Mouse (Mus musculus): ENCODE measurements around the gene Rbm24. TPM values are rescaled to one million over a fixed set of nuclear protein-coding genes. Genes with fewer than 3 reads are reported as not detected.

The Rbm24 gene
- polyA plus RNA-seq, 1 experiment, result 52.4 TPM

DNA sequence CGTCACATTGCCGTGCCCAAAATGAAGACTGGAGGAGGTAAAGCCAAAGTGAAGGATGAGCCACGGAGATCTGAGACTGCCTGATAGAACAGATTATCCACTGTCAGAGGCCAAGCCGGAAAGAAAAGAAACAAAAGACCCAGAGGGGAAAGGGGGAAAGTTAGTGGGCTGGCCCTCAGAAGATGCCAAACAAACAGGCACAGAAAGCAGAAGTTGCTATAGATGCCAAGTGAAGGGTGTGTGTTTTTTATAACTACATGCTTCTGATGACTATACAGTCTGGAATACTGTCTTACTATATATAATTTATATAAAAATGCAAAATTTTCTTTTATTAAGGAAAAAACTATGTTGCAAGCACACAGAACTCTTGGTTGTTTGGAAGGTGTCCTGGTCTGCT, 31.7 kb downstream of the Rbm24 start:
- H3K27ac ChIP-seq (ENCODE audit: control insufficient read depth, insufficient read depth, low read length), result no peak overlapping the region
- no peaks in the 10 kb centered on the region for H3K36me3 ChIP-seq (ENCODE audit: control insufficient read depth, insufficient read depth, low read length)
- H3K4me3 ChIP-seq (ENCODE audit: control insufficient read depth, insufficient read depth, low read length), result no peak overlapping the region
- no peak for DNase-seq
- no peak for TF ChIP-seq POLR2A (IDR thresholded peaks at IDR 0.05; ENCODE audit: control insufficient read depth, extremely low read depth, insufficient read depth, low read length, poor library complexity)
- TF ChIP-seq CTCF (IDR thresholded peaks at IDR 0.05; ENCODE audit: borderline replicate concordance, control insufficient read depth, extremely low read depth, insufficient read depth, low read length, poor library complexity), result no peak
- no peaks in the 10 kb centered on the region for H3K27me3 ChIP-seq (ENCODE audit: control insufficient read depth, insufficient read depth, low read length)
- H3K4me1 ChIP-seq (replicated peaks; ENCODE audit: control insufficient read depth, insufficient read depth, low read length), result no peaks in the 10 kb centered on the region; the same call in 1 of the 2 replicates
- 41% methylated on average over 4 of the region's 4 CpGs for WGBS

DNA sequence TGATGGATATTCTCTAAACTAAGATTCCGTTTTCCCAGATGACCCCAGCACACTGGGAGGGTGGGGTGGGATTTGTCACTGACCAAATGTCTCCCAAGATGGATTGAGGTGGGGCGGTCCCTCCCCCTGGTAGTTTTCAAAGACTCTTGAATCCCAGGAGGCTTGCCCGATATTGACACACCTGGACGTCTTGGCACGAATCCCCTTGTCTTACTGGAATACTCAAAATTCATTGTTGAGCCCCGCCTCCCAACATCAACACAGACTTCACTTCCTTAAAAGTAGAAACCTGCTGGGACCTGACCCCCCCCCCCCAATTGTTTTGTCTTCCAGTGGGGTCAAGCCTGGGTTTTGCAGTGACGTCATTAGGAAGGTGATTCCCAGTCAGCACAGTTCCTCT, 32.4 kb downstream of the Rbm24 start:
- Histone ChIP-seq H3K4me3 (ENCODE audit: control insufficient read depth, insufficient read depth, low read length) (no peak overlapping the region), H3K4me1 (replicated peaks; ENCODE audit: control insufficient read depth, insufficient read depth, low read length) (no peaks in the 10 kb centered on the region; the same call in 1 of the 2 replicates), H3K27ac (ENCODE audit: control insufficient read depth, insufficient read depth, low read length) (no peak overlapping the region), H3K27me3 (ENCODE audit: control insufficient read depth, insufficient read depth, low read length) (no peaks in the 10 kb centered on the region), H3K36me3 (ENCODE audit: control insufficient read depth, insufficient read depth, low read length) (no peaks in the 10 kb centered on the region)
- 80% methylated on average over 7 of the region's 7 CpGs for whole genome bisulfite sequencing
- no peak for DNase-seq
- no peak for TF ChIP-seq POLR2A (IDR thresholded peaks at IDR 0.05; ENCODE audit: control insufficient read depth, extremely low read depth, insufficient read depth, low read length, poor library complexity)
- no peak for TF ChIP-seq CTCF (IDR thresholded peaks at IDR 0.05; ENCODE audit: borderline replicate concordance, control insufficient read depth, extremely low read depth, insufficient read depth, low read length, poor library complexity)

DNA sequence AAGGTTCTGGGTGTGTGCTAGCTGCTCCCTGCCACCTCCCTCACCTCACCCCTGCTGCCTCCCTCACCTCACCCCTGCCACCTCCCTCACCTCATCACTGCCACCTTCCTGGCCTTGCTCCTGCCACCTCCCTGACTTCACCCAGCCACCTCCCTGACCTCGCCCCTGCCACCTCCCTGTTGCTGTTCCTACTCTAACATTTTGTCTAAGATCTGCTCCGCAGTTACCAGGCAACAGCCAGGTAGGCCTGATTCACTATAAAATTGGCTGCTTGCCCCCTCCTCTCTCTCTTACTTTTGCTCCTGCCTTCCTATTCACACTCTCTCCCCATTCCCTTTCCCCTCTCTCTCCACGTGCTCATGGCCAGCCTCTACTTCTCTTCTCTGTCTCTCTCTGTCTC, 33.3 kb downstream of the Rbm24 start:
- Histone ChIP-seq H3K4me1 (replicated peaks; ENCODE audit: control insufficient read depth, insufficient read depth, low read length) (no peaks in the 10 kb centered on the region; the same call in 1 of the 2 replicates), H3K4me3 (ENCODE audit: control insufficient read depth, insufficient read depth, low read length) (no peak overlapping the region), H3K36me3 (ENCODE audit: control insufficient read depth, insufficient read depth, low read length) (no peaks in the 10 kb centered on the region), H3K27ac (ENCODE audit: control insufficient read depth, insufficient read depth, low read length) (no peak overlapping the region), H3K27me3 (ENCODE audit: control insufficient read depth, insufficient read depth, low read length) (no peaks in the 10 kb centered on the region)
- DNase-seq, result no peak
- WGBS, result 84% methylated on average over 3 of the region's 3 CpGs
- no peak for TF ChIP-seq CTCF (IDR thresholded peaks at IDR 0.05; ENCODE audit: borderline replicate concordance, control insufficient read depth, extremely low read depth, insufficient read depth, low read length, poor library complexity)
- no peak for TF ChIP-seq POLR2A (IDR thresholded peaks at IDR 0.05; ENCODE audit: control insufficient read depth, extremely low read depth, insufficient read depth, low read length, poor library complexity)

DNA sequence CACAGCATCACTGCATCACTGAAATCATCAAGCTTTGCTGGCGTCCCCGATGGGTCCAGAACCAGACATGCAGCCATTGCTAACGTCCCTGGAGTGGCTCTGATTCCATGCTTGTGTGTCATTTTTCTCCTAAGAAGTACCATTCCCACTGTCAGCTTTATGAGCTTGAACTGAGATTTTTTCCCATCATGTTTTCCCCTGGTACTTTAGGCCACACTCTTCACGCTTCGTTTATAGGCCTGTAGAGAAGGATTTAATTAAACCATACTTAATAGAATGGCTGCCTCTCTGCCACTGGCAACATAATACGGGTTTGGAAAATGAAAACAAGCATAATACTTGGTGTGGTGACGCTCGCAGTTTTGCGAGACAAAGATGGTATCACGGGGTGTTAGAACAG, 41.3 kb downstream of the Rbm24 start:
- whole genome bisulfite sequencing, result 95% methylated on average over 10 of the region's 10 CpGs
- Histone ChIP-seq H3K27me3 (ENCODE audit: control insufficient read depth, insufficient read depth, low read length) (no peaks in the 10 kb centered on the region), H3K27ac (ENCODE audit: control insufficient read depth, insufficient read depth, low read length) (no peak overlapping the region), H3K4me3 (ENCODE audit: control insufficient read depth, insufficient read depth, low read length) (no peak overlapping the region), H3K36me3 (ENCODE audit: control insufficient read depth, insufficient read depth, low read length) (no peaks in the 10 kb centered on the region), H3K4me1 (replicated peaks; ENCODE audit: control insufficient read depth, insufficient read depth, low read length) (no peaks in the 10 kb centered on the region; the same call in 1 of the 2 replicates)
- DNase-seq, result no peak
- TF ChIP-seq POLR2A (IDR thresholded peaks at IDR 0.05; ENCODE audit: control insufficient read depth, extremely low read depth, insufficient read depth, low read length, poor library complexity) (no peak), CTCF (IDR thresholded peaks at IDR 0.05; ENCODE audit: borderline replicate concordance, control insufficient read depth, extremely low read depth, insufficient read depth, low read length, poor library complexity) (no peak)

DNA sequence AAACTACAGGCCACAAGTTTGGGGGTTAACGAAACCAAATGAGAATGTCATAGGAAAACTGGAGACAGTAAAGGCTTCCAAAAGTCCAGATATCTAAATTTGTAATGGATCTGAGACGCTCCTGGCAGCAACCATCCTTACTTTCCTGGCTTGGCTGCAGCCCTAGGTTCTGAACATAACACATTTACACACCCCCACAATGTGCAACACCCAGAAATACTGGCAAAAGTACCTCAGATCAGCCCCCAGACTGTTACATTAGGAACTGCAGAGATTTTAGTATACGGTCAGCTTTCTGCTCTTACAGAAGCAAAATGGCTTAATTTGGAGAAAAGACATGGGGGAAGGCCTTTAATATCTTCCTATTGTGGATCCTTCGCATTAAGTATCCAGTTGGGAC, 44.0 kb downstream of the Rbm24 start:
- TF ChIP-seq POLR2A (IDR thresholded peaks at IDR 0.05; ENCODE audit: control insufficient read depth, extremely low read depth, insufficient read depth, low read length, poor library complexity) (no peak), CTCF (IDR thresholded peaks at IDR 0.05; ENCODE audit: borderline replicate concordance, control insufficient read depth, extremely low read depth, insufficient read depth, low read length, poor library complexity) (no peak)
- Histone ChIP-seq H3K36me3 (ENCODE audit: control insufficient read depth, insufficient read depth, low read length) (no peaks in the 10 kb centered on the region), H3K4me1 (replicated peaks; ENCODE audit: control insufficient read depth, insufficient read depth, low read length) (no peaks in the 10 kb centered on the region), H3K4me3 (ENCODE audit: control insufficient read depth, insufficient read depth, low read length) (no peak overlapping the region), H3K27ac (ENCODE audit: control insufficient read depth, insufficient read depth, low read length) (no peak overlapping the region), H3K27me3 (ENCODE audit: control insufficient read depth, insufficient read depth, low read length) (no peaks in the 10 kb centered on the region)
- 94% methylated on average over 4 of the region's 4 CpGs for WGBS
- DNase-seq, result no peak

DNA sequence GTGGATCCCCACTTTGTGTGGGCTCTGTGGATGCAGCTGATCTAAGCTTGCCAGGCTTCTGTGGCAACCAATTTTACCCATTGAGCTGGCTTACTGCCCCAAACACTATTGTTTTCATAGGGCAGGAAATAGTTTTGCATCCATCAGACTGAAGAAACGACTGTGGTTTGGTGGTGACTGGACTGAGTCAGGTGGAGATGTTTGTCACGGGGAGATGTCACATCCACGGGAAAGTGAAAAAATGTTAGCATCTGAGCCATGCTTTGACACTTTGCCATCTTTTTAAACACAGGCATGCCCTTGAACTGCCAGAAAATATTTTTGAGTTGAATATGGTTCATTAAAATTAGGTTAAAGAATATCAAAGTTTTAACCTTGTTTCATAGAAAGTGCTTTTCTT, 45.5 kb downstream of the Rbm24 start:
- Histone ChIP-seq H3K4me3 (ENCODE audit: control insufficient read depth, insufficient read depth, low read length) (no peak overlapping the region), H3K36me3 (ENCODE audit: control insufficient read depth, insufficient read depth, low read length) (no peaks in the 10 kb centered on the region), H3K27me3 (ENCODE audit: control insufficient read depth, insufficient read depth, low read length) (no peaks in the 10 kb centered on the region), H3K4me1 (replicated peaks; ENCODE audit: control insufficient read depth, insufficient read depth, low read length) (no peaks in the 10 kb centered on the region), H3K27ac (ENCODE audit: control insufficient read depth, insufficient read depth, low read length) (no peak overlapping the region)
- WGBS, result 5% methylated on average over 3 of the region's 3 CpGs
- TF ChIP-seq POLR2A (IDR thresholded peaks at IDR 0.05; ENCODE audit: control insufficient read depth, extremely low read depth, insufficient read depth, low read length, poor library complexity) (no peak), CTCF (IDR thresholded peaks at IDR 0.05; ENCODE audit: borderline replicate concordance, control insufficient read depth, extremely low read depth, insufficient read depth, low read length, poor library complexity) (no peak)
- DNase-seq, result no peak

DNA sequence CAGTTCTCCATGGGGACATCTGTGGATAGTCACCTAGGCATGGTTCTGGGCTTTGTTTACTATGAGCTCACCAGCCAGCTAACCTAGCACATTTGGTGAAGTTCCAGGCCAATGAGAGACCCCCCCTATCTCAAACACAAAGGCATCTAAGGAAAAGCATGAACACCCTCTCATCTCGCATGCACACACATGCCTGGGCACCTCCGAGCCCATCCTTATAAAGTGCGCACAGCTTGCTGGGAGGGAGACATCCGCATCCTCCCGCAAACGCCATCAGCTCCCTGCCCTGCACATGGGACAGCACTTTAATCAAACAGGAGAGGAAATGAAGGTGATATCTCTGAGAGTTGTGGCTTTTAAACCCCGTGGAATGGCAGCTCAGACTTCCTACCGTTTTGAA, 50.0 kb downstream of the Rbm24 start:
- Histone ChIP-seq H3K4me1 (replicated peaks; ENCODE audit: control insufficient read depth, insufficient read depth, low read length) (no peaks in the 10 kb centered on the region), H3K36me3 (ENCODE audit: control insufficient read depth, insufficient read depth, low read length) (no peaks in the 10 kb centered on the region), H3K4me3 (ENCODE audit: control insufficient read depth, insufficient read depth, low read length) (no peak overlapping the region), H3K27me3 (ENCODE audit: control insufficient read depth, insufficient read depth, low read length) (no peaks in the 10 kb centered on the region), H3K27ac (ENCODE audit: control insufficient read depth, insufficient read depth, low read length) (no peak overlapping the region)
- 56% methylated on average over 8 of the region's 8 CpGs for WGBS
- no peak for DNase-seq
- TF ChIP-seq POLR2A (IDR thresholded peaks at IDR 0.05; ENCODE audit: control insufficient read depth, extremely low read depth, insufficient read depth, low read length, poor library complexity) (no peak), CTCF (IDR thresholded peaks at IDR 0.05; ENCODE audit: borderline replicate concordance, control insufficient read depth, extremely low read depth, insufficient read depth, low read length, poor library complexity) (no peak)
